Mouse (Mus musculus) E14TG2a.4 (cell line): ENCODE results near the gene Rps27.

Experiments used
- CTCF ChIP-seq: conservative IDR thresholded peaks from 2 replicates; pipeline ENCODE4 v1.5.1; 2014; ENCODE audit warnings: low read length
- NANOG ChIP-seq: IDR thresholded peaks from 2 replicates; pipeline ENCODE4 v1.6.1; 2014; ENCODE audit warnings: borderline replicate concordance, low read length, mixed read lengths
- POU5F1 ChIP-seq: IDR thresholded peaks from 2 replicates; pipeline ENCODE4 v1.6.1; 2014; ENCODE audit warnings: low read length, borderline replicate concordance

DNA sequence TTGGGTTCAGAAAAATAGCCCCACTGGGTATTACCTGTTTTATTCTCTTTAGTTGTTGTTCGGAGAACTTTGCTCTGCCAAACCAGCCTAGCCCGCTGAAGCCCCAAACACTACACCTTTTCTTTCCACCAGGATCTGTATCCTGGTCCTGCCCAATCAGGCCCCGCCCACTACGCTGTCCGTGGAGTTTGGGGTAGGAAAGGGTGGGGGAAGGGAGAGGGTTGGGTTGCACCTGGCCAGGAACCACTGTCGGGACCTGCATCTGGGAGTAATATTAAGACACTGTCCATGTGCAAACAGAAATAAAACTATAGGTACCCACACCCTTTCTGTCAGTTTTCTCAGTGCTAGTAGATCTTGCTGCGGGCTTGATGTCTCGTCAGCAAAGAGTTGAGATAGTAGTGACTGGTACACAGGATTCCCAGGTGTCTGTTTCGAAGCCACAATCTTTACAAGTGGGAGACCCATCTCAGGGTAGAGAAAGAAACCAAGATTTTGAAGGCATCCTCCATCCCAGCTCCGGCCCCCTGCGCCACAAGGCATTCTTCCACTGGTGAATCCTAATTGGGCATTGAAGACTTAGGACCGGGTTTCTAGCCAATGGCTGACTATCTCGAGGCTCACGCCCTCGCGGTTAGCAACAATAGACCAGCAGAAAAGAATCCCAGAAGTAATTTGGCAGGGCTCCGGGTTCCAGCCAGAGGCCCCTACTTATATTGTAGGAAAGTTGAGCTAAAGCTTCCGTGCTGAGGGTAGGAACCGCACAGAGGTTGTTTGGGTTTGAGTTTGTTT, 29.7 kb upstream of the Rps27 start, which contains the start of gene Creb3l4:
- TF ChIP-seq CTCF (no peak), NANOG (no peak), POU5F1 (no peak)
